Mouse (Mus musculus): ENCODE measurements at regions not wholly inside any gene's neighbourhood (a gene's known extent, or its start where the extent isn't known, plus 50 kb on each side); places are given as distances from the start of the nearest gene placed in this dataset.

- TF ChIP-seq CTCF (IDR thresholded peaks at IDR 0.05; ENCODE audit: control insufficient read depth, insufficient read depth, insufficient read length) = no peak
- no peak for TF ChIP-seq CEBPB (IDR thresholded peaks at IDR 0.05; ENCODE audit: low read depth)
- TF ChIP-seq USF1 (IDR thresholded peaks at IDR 0.05; ENCODE audit: low read depth) = no peak
- TF ChIP-seq MAX (IDR thresholded peaks at IDR 0.05) = no peak
- no peak for TF ChIP-seq MYOD1 (IDR thresholded peaks at IDR 0.05; ENCODE audit: control insufficient read depth, insufficient read length, low read depth)
- no peak for TF ChIP-seq MYOG (IDR thresholded peaks at IDR 0.05; ENCODE audit: control insufficient read depth, extremely low read depth, insufficient read length)
Observed at GRCm38 (mm10) chr1:42070064-42070463, 625.5 kb upstream of the Pou3f3 start.

Data from C2C12 (cell line).